Mouse (Mus musculus) olfactory bulb, adult 2 months (tissue): ENCODE measurements around the gene Ankrd50. TPM values are rescaled to one million over a fixed set of nuclear protein-coding genes. Genes with fewer than 3 reads are reported as not detected.

Experiments
- H3K27ac ChIP-seq: fragments of 200-500 bp; 2 replicates; pipeline ENCODE4 v1.5.1; 2012; ENCODE audit warnings: low read depth, low read length; ENCODE audit not compliant: insufficient read depth
- H3K4me1 ChIP-seq: fragments of 200-500 bp; 2 replicates; pipeline ENCODE4 v1.6.1; 2012; ENCODE audit warnings: low read length; ENCODE audit not compliant: control insufficient read depth, insufficient read depth
- H3K4me3 ChIP-seq: fragments of 200-500 bp; 2 replicates; pipeline ENCODE4 v1.5.1; 2012; ENCODE audit warnings: mild to moderate bottlenecking, low read depth, low read length, moderate library complexity; ENCODE audit not compliant: insufficient read depth
- CTCF ChIP-seq: fragments of 200-500 bp; IDR thresholded peaks from 2 replicates; pipeline ENCODE4 v1.5.1; 2012; ENCODE audit warnings: low read depth, mild to moderate bottlenecking, low read length, moderate library complexity; ENCODE audit not compliant: insufficient read depth
- POLR2A ChIP-seq: fragments of 200-500 bp; IDR thresholded peaks from 2 replicates; pipeline ENCODE4 v1.6.1; 2012; ENCODE audit warnings: mild to moderate bottlenecking, low read depth, low read length, moderate library complexity; ENCODE audit not compliant: insufficient read depth
- WGBS: fragments of 180-500 bp; shearing (Covaris S2); methylation state at CpG from one replicate; pipeline ENCODE4 v1.1.7; 2018; 5-methylcytosine and 5-hydroxymethylcytosine counted together
- polyA plus RNA-seq: library from polyadenylated mRNA; stranded (reverse); fragments of >200 nt; gene quantifications from 2 replicates; pipeline ENCODE4 v1.2.4, GENCODE M21; 2012; ENCODE audit warnings: low replicate concordance; ENCODE audit not compliant: missing spikeins, insufficient read depth, insufficient read length

Ankrd50 gene
- polyA plus RNA-seq, 1 experiment = not detected

DNA sequence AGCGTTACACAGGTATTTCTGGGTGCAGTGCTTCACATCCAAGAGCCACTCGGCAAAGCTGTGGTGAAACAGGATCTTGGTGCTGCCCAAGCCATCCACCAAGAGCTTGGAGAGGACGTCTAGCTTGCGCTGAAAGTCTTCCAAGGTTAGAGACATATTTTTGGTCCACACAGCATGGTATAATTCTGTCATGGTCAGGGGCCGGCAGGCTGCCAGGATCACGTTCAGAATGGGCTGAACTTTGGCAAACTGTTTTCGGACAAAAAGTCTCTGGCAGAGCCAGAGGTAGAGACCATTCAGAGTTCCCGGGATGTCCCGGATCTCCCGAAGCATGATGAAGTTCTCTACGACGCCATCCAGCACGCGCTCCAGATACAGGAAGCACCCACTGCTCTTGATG is 27.6 kb downstream of the Ankrd50 start:
- 91% methylated on average over 14 of the region's 14 CpGs for WGBS
- no peak overlapping the region for H3K4me3 ChIP-seq
- TF ChIP-seq CTCF (no peak; the same call in 1 of the 2 replicates), POLR2A (no peak)
- H3K27ac ChIP-seq = no peak overlapping the region
- peaks cover 10% of the 10 kb centered on the region for H3K4me1 ChIP-seq

DNA sequence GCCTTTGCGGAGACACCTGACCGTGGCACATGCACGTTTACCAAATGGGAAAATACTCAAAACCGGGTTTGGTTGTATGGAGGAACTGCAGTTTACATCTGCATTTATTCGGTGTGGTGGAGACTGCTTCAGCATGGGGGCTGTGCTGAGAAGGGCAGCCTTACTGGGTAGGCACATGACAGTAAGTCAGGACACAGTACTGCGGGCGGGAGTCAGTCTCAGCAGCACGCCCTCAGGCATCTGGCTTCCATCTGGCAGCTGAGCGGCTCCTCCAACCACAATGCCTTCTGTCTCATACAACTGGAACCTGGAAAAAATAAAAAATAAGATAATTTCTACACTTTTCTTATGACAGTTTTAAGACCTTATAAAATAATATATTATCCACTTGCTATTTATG is 32.4 kb downstream of the Ankrd50 start:
- WGBS = 92% methylated on average over 9 of the region's 9 CpGs
- no peak for TF ChIP-seq POLR2A
- TF ChIP-seq CTCF = no peak
- no peak overlapping the region for H3K27ac ChIP-seq
- H3K4me1 ChIP-seq = peaks cover 3% of the 10 kb centered on the region; the same call in 1 of the 2 replicates
- no peak overlapping the region for H3K4me3 ChIP-seq

GRCm38 (mm10) chr3:38446586-38446985 is 38.1 kb downstream of the Ankrd50 start:
- no peak overlapping the region for H3K4me3 ChIP-seq
- H3K27ac ChIP-seq = no peak overlapping the region
- TF ChIP-seq CTCF = no peak
- TF ChIP-seq POLR2A = no peak
- 70% methylated on average over 9 of the region's 9 CpGs for WGBS
- H3K4me1 ChIP-seq = no peaks in the 10 kb centered on the region

GRCm38 (mm10) chr3:38443875-38444274 is 40.8 kb downstream of the Ankrd50 start:
- H3K4me1 ChIP-seq = no peaks in the 10 kb centered on the region
- H3K27ac ChIP-seq = no peak overlapping the region
- WGBS = 69% methylated on average over 4 of the region's 4 CpGs
- TF ChIP-seq CTCF (no peak), POLR2A (no peak)
- no peak overlapping the region for H3K4me3 ChIP-seq

DNA sequence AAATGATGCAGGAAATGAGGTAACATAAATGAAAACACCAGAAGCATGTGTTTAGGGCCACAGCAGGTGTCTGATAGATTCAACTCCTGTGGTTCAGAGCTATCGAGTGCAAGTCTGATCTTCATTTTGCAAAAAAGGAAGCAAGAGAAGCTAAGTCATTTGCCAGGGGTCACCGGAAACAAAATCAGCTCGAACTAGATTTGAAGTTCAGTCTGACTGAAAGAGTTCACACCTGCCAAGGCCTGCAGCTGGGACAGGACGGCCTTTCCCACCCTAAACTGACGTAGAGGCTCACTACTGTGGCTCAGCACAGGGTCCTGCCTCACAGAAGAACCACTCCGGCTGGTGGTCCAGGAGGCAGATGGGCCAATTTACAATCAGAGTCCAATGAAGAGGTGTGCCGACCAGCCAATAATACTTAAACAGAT is 44.1 kb downstream of the Ankrd50 start:
- Histone ChIP-seq H3K4me1 (no peaks in the 10 kb centered on the region), H3K4me3 (no peak overlapping the region), H3K27ac (no peak overlapping the region)
- WGBS = 86% methylated on average over 7 of the region's 7 CpGs
- no peak for TF ChIP-seq POLR2A
- no peak for TF ChIP-seq CTCF

DNA sequence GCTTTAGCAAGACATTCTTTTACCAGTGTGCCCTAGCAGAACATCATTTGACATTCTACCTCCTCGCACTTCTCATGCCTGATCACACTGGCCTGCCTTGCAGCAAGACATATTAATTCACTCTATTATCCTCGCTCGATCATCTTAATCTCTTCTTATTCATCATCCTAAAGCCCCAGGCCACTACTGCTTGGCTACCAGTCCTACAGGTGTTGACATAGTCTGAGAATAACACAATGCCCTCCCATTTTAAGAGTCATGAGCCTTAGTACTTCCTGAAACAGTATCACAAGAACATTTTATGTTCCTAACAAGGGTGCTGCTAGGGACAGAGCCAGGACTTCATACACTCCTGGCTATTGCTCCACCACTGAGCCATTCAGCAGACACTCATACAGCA is 48.0 kb downstream of the Ankrd50 start:
- TF ChIP-seq CTCF (no peak), POLR2A (no peak)
- peaks cover 5% of the 10 kb centered on the region; the same call in 1 of the 2 replicates for H3K4me1 ChIP-seq
- no peak overlapping the region for H3K27ac ChIP-seq
- WGBS = 98% methylated on average over 3 of the region's 3 CpGs
- no peak overlapping the region for H3K4me3 ChIP-seq

DNA sequence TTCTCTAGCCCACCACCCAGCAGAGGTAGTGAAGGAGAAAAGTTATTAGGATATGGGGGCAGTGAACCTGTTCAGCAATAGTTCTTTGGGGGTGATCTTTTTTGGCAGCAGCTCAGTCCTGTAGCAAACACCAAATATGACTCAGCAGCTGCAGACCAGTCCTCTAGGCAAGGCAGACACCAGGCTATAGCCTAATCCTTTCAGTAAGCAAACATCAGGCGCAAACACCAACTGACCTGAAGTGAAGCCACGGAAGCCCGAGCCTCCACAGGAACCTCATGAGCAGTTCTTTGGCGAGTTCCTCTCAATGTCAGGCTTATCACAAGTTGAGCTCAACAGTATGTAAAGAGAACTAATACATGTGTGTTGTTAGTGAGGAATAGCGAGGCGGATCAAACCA is 48.8 kb downstream of the Ankrd50 start:
- 94% methylated on average over 6 of the region's 6 CpGs for WGBS
- no peak overlapping the region for H3K27ac ChIP-seq
- H3K4me1 ChIP-seq = peaks cover 7% of the 10 kb centered on the region; the same call in 1 of the 2 replicates
- TF ChIP-seq CTCF (no peak), POLR2A (no peak)
- H3K4me3 ChIP-seq = no peak overlapping the region

DNA sequence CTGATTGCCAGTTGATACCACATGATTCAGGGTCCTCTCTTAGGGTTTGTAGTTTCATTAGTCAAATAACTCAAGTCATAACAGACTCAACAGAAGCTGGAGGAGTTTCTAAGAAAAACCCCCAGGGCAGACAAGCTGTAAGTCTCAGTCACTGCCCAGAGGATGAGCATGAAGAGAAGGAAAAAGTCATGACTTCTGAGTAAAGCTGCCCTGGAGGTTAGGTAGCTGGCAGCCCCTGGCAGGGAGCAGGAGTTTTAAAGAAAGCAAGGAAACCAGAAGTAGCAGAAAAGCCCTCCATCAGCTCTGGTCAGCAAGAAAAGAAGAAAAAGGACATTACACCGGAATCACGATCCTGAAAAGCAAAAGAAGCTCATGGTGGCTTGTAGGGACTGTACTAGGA is 50.2 kb downstream of the Ankrd50 start:
- TF ChIP-seq POLR2A (no peak), CTCF (no peak)
- WGBS = 88% methylated on average over 2 of the region's 2 CpGs
- no peak overlapping the region for H3K27ac ChIP-seq
- H3K4me1 ChIP-seq = peaks cover 7% of the 10 kb centered on the region; the same call in 1 of the 2 replicates
- H3K4me3 ChIP-seq = no peak overlapping the region

DNA sequence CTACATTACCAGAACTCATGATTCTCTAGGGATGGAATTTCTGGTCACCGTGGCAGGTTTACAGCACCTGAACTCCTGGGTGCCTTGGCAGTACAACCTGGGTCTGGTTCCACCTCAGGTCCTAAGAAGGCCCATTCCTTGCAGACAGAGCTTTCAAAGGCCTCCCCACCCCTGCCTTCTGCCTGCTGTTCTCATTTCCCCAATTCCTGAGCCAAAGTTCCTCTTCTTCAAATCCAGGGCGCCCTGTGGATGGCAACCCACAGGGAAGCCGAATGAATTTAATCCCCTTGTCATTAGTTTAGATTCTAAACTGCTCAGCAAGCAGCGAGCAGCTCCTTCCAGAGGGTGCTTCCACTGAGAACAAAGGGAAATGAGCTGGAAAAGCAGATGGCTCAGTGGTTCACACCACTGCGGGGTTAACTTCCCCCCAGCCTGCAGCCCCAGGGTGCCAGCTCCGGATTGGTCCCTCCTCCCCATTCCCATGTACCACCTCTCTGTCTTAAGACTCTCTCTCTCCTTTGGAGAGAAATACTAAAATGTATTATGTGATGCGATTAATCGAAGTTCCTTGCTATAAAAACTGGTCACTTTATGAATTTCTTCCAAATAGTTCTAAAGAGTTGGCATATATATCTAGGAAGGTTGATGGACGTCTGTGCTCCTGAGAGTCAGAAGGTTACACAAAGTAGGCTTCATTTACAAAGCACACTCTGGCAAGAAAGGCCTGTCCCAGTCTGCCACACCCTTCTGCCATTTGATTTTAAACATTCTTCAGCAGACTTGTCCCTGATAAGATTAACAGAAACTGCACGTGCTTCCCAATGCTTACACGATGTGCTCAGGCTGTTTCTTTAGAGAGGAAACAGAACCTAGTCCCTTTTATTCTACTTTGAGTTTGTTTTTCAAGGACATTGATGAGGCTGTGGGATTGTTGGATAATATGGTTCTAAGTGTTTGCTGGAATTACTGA is 50.9 kb downstream of the Ankrd50 start:
- WGBS = 30% methylated on average over 11 of the region's 11 CpGs
- Histone ChIP-seq H3K4me3 (no peak overlapping the region), H3K4me1 (peaks cover 7% of the 10 kb centered on the region; the same call in 1 of the 2 replicates), H3K27ac (no peak overlapping the region)
- no peak for TF ChIP-seq CTCF
- TF ChIP-seq POLR2A = no peak

DNA sequence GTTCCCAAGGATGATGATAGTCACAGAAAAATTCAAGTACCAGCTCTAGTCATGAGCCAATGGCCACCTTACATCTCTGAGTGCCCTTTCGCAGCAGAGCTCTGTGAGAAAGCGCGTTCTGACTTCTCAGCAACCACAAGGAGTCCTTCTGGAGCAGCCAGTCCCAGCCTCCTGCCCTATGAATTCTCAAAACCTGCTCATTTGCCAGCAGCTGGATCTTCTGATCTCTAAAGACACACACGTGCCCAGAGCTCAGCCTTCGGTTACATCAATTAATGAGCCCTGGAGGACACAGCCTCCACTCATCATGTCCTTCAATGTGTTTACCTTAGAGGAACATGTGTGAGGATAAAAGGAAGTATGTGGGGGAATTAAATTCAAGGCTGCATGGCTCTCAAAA is 53.2 kb downstream of the Ankrd50 start:
- TF ChIP-seq CTCF = no peak
- TF ChIP-seq POLR2A = no peak
- 85% methylated on average over 5 of the region's 5 CpGs for WGBS
- H3K27ac ChIP-seq = no peak overlapping the region
- H3K4me1 ChIP-seq = peaks cover 7% of the 10 kb centered on the region; the same call in 1 of the 2 replicates
- H3K4me3 ChIP-seq = no peak overlapping the region
